Mouse (Mus musculus): ENCODE measurements around the gene Clasrp. TPM values are rescaled to one million over a fixed set of nuclear protein-coding genes. Genes with fewer than 3 reads are reported as not detected.

The Clasrp gene
- polyA plus RNA-seq, 1 experiment from 2014 or later: 77.4 TPM

DNA sequence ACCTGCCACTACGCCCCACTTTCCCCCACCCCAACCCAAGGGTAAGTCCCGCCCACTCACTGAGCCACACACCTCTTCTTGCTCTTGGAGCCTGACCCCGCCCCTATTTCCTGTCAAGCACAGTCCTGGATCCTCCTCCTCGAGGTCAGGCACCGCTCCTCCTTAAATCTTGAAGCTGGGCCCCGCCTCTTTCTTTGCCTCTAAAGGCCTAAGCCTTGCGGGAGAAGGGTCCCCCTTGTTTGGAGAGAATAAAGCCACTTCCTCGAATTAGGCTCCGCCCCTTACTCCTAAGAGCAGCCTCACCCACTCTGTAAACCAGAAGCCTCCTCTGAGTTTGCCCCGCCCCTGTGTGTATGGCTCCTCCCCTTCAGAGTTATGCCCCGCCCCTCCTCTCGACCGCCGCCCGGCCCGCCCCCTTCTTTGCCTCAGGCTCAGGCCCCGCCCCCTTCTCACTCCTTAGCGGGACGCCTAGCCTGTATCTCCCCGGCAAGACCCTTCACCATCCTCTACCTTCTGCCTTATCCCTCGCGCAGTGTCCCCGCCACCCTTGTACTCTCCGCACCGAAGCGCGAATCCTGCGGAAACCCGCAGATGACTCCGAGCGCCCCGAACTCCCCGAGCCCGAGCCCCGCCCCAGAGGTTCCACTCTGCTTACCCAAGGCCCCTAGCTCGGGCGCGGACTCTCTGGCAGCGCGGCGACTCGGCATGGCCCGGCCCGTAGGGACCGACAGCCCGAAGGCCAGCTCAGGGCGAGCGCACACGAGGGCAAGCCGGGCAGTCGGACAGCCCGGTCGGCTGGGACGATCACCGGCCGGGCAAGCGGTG, 24.5 kb upstream of the Clasrp start:
- Histone ChIP-seq H3K4me2 (peak overlapping the region; percentile 84), H3K9ac (replicated peaks) (peak overlapping the region; percentile 57), H3K36me3 (peaks cover 22% of the 10 kb centered on the region), H3K9me3 (no peaks in the 10 kb centered on the region), H3K4me3 (replicated peaks) (peak overlapping the region; percentile 78), H3K27me3 (no peaks in the 10 kb centered on the region), H3K4me1 (replicated peaks) (0 out of 2 replicates have a peak, but pooled peaks cover 2% of the 10 kb centered on the region), H3K27ac (peak overlapping the region; percentile 80)
- ATAC-seq (ENCODE audit: insufficient number of reproducible peaks, insufficient read depth, low FRiP score, low TSS enrichment, low read depth): peak; percentile 88
- WGBS: 1% methylated on average over 57 of the region's 57 CpGs

GRCm38 (mm10) chr7:19628192-19628535, 23.9 kb upstream of the Clasrp start:
- Histone ChIP-seq H3K9me3 (no peaks in the 10 kb centered on the region), H3K4me3 (replicated peaks) (peak overlapping the region; percentile 78), H3K36me3 (peaks cover 16% of the 10 kb centered on the region), H3K27ac (peak overlapping the region; percentile 80), H3K9ac (replicated peaks) (no peak overlapping the region), H3K4me1 (replicated peaks) (0 out of 2 replicates have a peak, but pooled peaks cover 2% of the 10 kb centered on the region), H3K4me2 (peak overlapping the region; percentile 84), H3K27me3 (no peaks in the 10 kb centered on the region)
- no peak for ATAC-seq (ENCODE audit: insufficient number of reproducible peaks, insufficient read depth, low FRiP score, low TSS enrichment, low read depth)
- 14% methylated on average over 17 of the region's 17 CpGs for WGBS

DNA sequence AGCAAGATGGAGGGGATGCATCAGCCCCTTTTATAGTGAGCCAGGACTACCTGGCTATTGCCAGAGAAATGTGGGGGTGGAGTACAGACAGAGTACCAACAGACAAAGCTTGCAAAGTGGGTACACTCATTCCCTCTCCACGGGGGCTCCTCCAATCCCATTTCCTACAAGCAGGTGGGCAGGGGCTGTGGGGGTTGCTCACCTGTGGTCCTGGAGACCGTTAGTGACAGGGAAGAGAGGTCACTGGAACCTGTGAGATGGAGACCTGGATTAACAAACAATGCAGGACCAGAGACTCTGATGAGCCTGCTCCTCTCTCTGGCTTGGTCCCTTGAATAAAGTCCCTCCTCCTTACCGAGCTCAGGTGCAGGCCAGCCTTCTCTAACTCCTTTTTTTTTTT, 23.4 kb upstream of the Clasrp start:
- no peak for ATAC-seq (ENCODE audit: insufficient number of reproducible peaks, insufficient read depth, low FRiP score, low TSS enrichment, low read depth)
- H3K9me3 ChIP-seq: no peaks in the 10 kb centered on the region
- no peak overlapping the region for H3K27ac ChIP-seq
- H3K9ac ChIP-seq (replicated peaks): no peak overlapping the region
- H3K27me3 ChIP-seq: no peaks in the 10 kb centered on the region
- peak overlapping the region; percentile 84 for H3K4me2 ChIP-seq
- H3K4me1 ChIP-seq (replicated peaks): 0 out of 2 replicates have a peak, but pooled peaks cover 2% of the 10 kb centered on the region
- H3K36me3 ChIP-seq: peaks cover 12% of the 10 kb centered on the region
- 61% methylated on average over 3 of the region's 3 CpGs for WGBS
- peak overlapping the region; percentile 78 for H3K4me3 ChIP-seq (replicated peaks)

- no peak overlapping the region for H3K4me3 ChIP-seq (replicated peaks)
- H3K36me3 ChIP-seq: no peaks in the 10 kb centered on the region
- 0 out of 2 replicates have a peak, but pooled peaks cover 4% of the 10 kb centered on the region for H3K4me1 ChIP-seq (replicated peaks)
- H3K9me3 ChIP-seq: no peaks in the 10 kb centered on the region
- ATAC-seq (ENCODE audit: insufficient number of reproducible peaks, insufficient read depth, low FRiP score, low TSS enrichment, low read depth): no peak
- H3K27me3 ChIP-seq: peaks cover 20% of the 10 kb centered on the region
- H3K27ac ChIP-seq: no peak overlapping the region
- no peak overlapping the region for H3K9ac ChIP-seq (replicated peaks)
- no peak overlapping the region for H3K4me2 ChIP-seq
- WGBS: 71% methylated on average over 2 of the region's 2 CpGs
These were observed 19.1 kb upstream of the Clasrp start for GRCm38 (mm10) chr7:19623433-19623832.

DNA sequence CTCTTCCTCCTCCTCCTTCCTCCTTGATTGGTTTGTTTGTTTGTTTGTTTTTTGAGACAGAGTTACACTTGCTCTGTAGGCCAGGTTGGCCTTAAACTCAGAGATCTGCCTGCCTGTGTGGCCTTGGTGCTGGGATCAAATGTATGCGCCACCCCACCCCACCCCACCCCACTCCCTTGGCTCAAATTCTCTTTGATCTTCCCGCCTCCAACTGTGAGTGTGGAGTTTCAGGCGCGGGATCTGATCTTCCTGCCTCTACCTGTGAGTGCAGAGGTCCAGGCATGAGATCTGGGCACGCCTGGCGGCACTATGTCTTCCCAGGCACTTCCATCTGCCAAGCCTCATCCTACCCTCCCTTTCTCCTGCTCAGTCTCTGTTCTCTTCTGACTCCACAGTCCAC, 18.0 kb upstream of the Clasrp start:
- no peaks in the 10 kb centered on the region for H3K36me3 ChIP-seq
- H3K9me3 ChIP-seq: no peaks in the 10 kb centered on the region
- no peak overlapping the region for H3K27ac ChIP-seq
- H3K4me3 ChIP-seq (replicated peaks): no peak overlapping the region
- H3K4me1 ChIP-seq (replicated peaks): 0 out of 2 replicates have a peak, but pooled peaks cover 4% of the 10 kb centered on the region
- WGBS: 24% methylated on average over 6 of the region's 6 CpGs
- H3K9ac ChIP-seq (replicated peaks): no peak overlapping the region
- no peak overlapping the region for H3K4me2 ChIP-seq
- ATAC-seq (ENCODE audit: insufficient number of reproducible peaks, insufficient read depth, low FRiP score, low TSS enrichment, low read depth): no peak
- H3K27me3 ChIP-seq: peaks cover 20% of the 10 kb centered on the region

DNA sequence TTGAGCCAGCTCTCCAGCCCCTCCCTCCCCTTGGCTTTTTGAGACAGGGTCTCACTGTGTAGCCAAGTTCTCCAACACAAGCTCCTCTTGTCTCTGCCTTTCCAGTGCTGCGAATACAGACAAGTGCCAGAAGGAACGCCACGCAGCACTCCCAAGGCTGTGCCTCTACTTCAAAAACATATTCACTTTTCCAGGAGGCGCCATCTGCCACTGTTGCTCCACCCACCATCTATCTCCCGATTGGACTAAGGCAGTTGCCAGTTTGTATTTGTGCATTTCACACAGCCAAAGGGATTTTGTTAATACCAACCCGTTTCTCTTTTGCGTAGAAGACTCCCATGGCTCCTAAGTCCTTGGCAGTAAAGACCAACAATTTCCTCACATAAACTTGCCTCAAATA, 16.5 kb upstream of the Clasrp start:
- Histone ChIP-seq H3K4me1 (replicated peaks) (0 out of 2 replicates have a peak, but pooled peaks cover 4% of the 10 kb centered on the region), H3K9me3 (no peaks in the 10 kb centered on the region), H3K27ac (no peak overlapping the region), H3K27me3 (peaks cover 20% of the 10 kb centered on the region), H3K9ac (replicated peaks) (no peak overlapping the region), H3K36me3 (no peaks in the 10 kb centered on the region), H3K4me2 (no peak overlapping the region), H3K4me3 (replicated peaks) (no peak overlapping the region)
- ATAC-seq (ENCODE audit: insufficient number of reproducible peaks, insufficient read depth, low FRiP score, low TSS enrichment, low read depth): no peak
- 93% methylated on average over 7 of the region's 7 CpGs for WGBS

DNA sequence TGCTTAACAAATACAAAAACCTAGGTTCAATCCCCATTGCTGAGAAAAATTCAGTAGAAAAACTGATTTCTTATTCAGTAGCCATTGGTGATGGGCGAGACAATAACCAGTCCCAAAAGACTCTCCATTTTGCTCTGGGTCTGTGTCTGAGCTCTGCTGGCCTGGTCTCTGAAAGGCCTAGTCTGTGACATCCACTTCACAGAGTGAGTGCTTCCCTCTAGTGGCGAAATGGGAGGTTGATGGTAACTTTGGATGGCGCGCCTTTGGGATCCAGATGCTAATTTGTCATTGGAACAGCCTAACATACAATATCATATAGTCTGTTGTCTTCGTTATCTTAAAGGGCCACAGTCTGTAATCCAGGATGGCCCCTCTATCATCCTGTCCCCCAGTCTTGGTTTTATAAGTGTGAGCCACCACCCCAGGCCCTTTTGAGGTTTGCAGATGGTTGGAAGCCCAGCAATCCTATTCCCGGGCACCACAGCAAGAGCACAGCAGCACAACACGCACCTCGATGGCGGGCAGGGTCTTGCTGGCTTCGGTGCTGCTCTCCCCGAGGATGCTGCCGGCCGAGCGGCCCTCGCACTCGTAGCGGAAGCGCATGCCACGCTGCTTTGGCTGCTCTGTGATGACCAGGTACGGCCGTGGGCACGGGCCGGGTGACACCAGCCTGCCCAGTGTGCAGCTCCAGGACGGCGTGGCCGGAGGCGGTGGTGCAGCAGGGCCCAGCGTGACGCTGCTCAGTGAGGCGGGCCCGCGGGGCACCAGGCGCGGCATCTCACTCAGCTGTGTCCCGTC, 14.9 kb upstream of the Clasrp start:
- Histone ChIP-seq H3K4me1 (replicated peaks) (0 out of 2 replicates have a peak, but pooled peaks cover 4% of the 10 kb centered on the region), H3K9me3 (no peaks in the 10 kb centered on the region), H3K27ac (0 out of 2 replicates have a peak overlapping the region, but pooled peaks have one; percentile 12), H3K4me3 (replicated peaks) (peak overlapping the region; percentile 39), H3K9ac (replicated peaks) (peak overlapping the region; percentile 57), H3K4me2 (peak overlapping the region; percentile 61), H3K27me3 (peaks cover 20% of the 10 kb centered on the region), H3K36me3 (no peaks in the 10 kb centered on the region)
- WGBS: 8% methylated on average over 35 of the region's 35 CpGs
- peak; percentile 71; the same call in 1 of the 2 replicates for ATAC-seq (ENCODE audit: insufficient number of reproducible peaks, insufficient read depth, low FRiP score, low TSS enrichment, low read depth)

GRCm38 (mm10) chr7:19615036-19615577, 10.8 kb upstream of the Clasrp start:
- no peak overlapping the region for H3K4me3 ChIP-seq (replicated peaks)
- 0 out of 2 replicates have a peak, but pooled peaks cover 4% of the 10 kb centered on the region for H3K4me1 ChIP-seq (replicated peaks)
- H3K4me2 ChIP-seq: no peak overlapping the region
- ATAC-seq (ENCODE audit: insufficient number of reproducible peaks, insufficient read depth, low FRiP score, low TSS enrichment, low read depth): no peak
- no peaks in the 10 kb centered on the region for H3K9me3 ChIP-seq
- peaks cover 11% of the 10 kb centered on the region for H3K27me3 ChIP-seq
- no peaks in the 10 kb centered on the region for H3K36me3 ChIP-seq
- no peak overlapping the region for H3K27ac ChIP-seq
- 90% methylated on average over 12 of the region's 12 CpGs for WGBS
- no peak overlapping the region for H3K9ac ChIP-seq (replicated peaks)

- Histone ChIP-seq H3K4me2 (no peak overlapping the region), H3K4me3 (replicated peaks) (no peak overlapping the region), H3K27ac (no peak overlapping the region), H3K27me3 (no peaks in the 10 kb centered on the region), H3K9ac (replicated peaks) (no peak overlapping the region), H3K36me3 (no peaks in the 10 kb centered on the region), H3K9me3 (no peaks in the 10 kb centered on the region), H3K4me1 (replicated peaks) (no peaks in the 10 kb centered on the region)
- ATAC-seq (ENCODE audit: insufficient number of reproducible peaks, insufficient read depth, low FRiP score, low TSS enrichment, low read depth): no peak
- WGBS: 78% methylated on average over 5 of the region's 5 CpGs
These were observed 6.7 kb upstream of the Clasrp start for GRCm38 (mm10) chr7:19610969-19611368.

DNA sequence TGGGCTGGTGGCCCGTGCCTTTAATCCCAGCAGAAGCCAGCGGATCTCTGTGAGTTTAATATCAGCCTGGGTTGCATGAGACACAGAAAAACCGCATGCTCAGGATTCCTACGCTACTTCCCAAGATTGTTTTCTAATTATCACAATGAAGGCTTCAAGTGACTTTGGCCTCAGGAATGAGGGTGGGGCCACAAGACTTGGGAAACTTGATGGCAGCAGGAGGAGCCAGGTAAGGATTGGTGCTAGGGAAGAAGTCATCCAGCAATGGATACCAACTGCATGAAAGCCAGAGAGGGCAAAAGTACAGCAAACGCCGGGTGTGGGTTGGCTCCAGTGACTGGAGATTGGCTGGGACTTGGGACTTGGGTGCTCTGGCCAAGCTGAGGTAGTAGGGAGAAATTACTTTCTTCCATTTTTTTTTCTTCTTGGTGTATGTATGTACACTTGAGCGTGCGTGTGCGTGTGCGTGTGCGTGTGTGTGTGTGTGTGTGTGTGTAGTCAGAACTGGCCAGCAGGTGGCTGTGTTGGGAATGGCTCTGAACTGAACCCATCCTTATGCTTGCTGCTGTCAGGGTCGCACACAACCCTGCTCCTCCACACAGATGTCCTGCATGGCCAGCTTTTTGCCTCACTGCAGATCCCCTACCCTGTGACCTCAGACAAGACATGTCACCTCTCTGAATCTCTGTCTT, 5.5 kb upstream of the Clasrp start:
- Histone ChIP-seq H3K4me2 (no peak overlapping the region), H3K36me3 (no peaks in the 10 kb centered on the region), H3K4me3 (replicated peaks) (no peak overlapping the region), H3K27me3 (no peaks in the 10 kb centered on the region), H3K9me3 (no peaks in the 10 kb centered on the region), H3K9ac (replicated peaks) (no peak overlapping the region), H3K27ac (no peak overlapping the region), H3K4me1 (replicated peaks) (no peaks in the 10 kb centered on the region)
- 87% methylated on average over 12 of the region's 12 CpGs for WGBS
- no peak for ATAC-seq (ENCODE audit: insufficient number of reproducible peaks, insufficient read depth, low FRiP score, low TSS enrichment, low read depth)
